Mouse (Mus musculus) heart, postnatal 25 days (tissue): ENCODE data around the gene Deup1. TPM values are rescaled to one million over a fixed set of nuclear protein-coding genes. Genes with fewer than 3 reads are reported as not detected.

ENCODE experiments used
- total RNA-seq, 2 experiments: library from RNA; stranded (reverse); gene quantifications; 2 replicates each; pipeline ENCODE4 v1.2.3; 2021

Deup1 gene
- total RNA-seq, 2 experiments from 2014 or later: 0.25 TPM; not detected in 1

Other genes with a start within 250 kb of the Deup1 start
- 10 to 100 TPM; 22.4 to 23.1 TPM for gene Smco4, start 134.5 kb downstream of the Deup1 start, total RNA-seq
- gene Slc36a4, start 81.8 kb upstream of the Deup1 start, total RNA-seq: 1 to 10 TPM; 7.9 to 8.1 TPM
- gene Mtnr1b, start 246.6 kb upstream of the Deup1 start, total RNA-seq: not detected